Mouse (Mus musculus) hindbrain, embryonic 14.5 days (tissue): ENCODE data around the gene Dcun1d5. TPM values are rescaled to one million over a fixed set of nuclear protein-coding genes. Genes with fewer than 3 reads are reported as not detected.

Experiments used
- ATAC-seq: fragments of 200-750 bp; cut with Nextera tagmentation; 2 replicates; pipeline ENCODE4 v1.8.0; 2017; ENCODE audit warnings: moderate number of reproducible peaks, mild to moderate bottlenecking, moderate TSS enrichment, moderate library complexity; ENCODE audit not compliant: low FRiP score
- DNase-seq: peaks from one replicate; pipeline ENCODE4 v3.0.0-alpha.2; 2015; ENCODE audit warnings: low spot score
- H3K27ac ChIP-seq: fragments of 300-500 bp; sonication (generic); 2 replicates; pipeline ENCODE4 v1.5.1; 2014; ENCODE audit warnings: mild to moderate bottlenecking, moderate library complexity
- H3K27me3 ChIP-seq: fragments of 300-500 bp; sonication (generic); 2 replicates; pipeline ENCODE4 v1.6.1; 2014; ENCODE audit warnings: mild to moderate bottlenecking, low read length, mixed read lengths; ENCODE audit not compliant: control insufficient read depth, insufficient read depth
- H3K36me3 ChIP-seq: fragments of 300-500 bp; sonication (generic); replicated peaks from 2 replicates; pipeline ENCODE4 v1.6.1; 2014; ENCODE audit not compliant: control insufficient read depth, insufficient read depth
- H3K4me1 ChIP-seq: fragments of 300-500 bp; sonication (generic); replicated peaks from 2 replicates; pipeline ENCODE4 v1.6.1; 2014; ENCODE audit warnings: antibody characterized with exemption, low read length, mixed read lengths; ENCODE audit not compliant: control insufficient read depth, insufficient read depth
- H3K4me2 ChIP-seq: fragments of 300-500 bp; sonication (generic); replicated peaks from 2 replicates; pipeline ENCODE4 v1.6.1; 2014; ENCODE audit warnings: mild to moderate bottlenecking, moderate library complexity
- H3K4me3 ChIP-seq: fragments of 300-500 bp; sonication (generic); replicated peaks from 2 replicates; pipeline ENCODE4 v1.5.1; 2014; ENCODE audit warnings: mild to moderate bottlenecking, low read length
- H3K9ac ChIP-seq: fragments of 300-500 bp; sonication (generic); 2 replicates; pipeline ENCODE4 v1.6.1; 2014
- H3K9me3 ChIP-seq: fragments of 300-500 bp; sonication (generic); 2 replicates; pipeline ENCODE4 v1.6.1; 2016; ENCODE audit warnings: low read length; ENCODE audit not compliant: control insufficient read depth
- WGBS: fragments of 180-500 bp; shearing (Covaris S2); extraction: QIAGEN DNeasy Blood & Tissue Kit; methylation state at CpG from one replicate; pipeline ENCODE4 v1.1.7; 2014; 5-methylcytosine and 5-hydroxymethylcytosine counted together
- polyA plus RNA-seq: library from polyadenylated mRNA; unstranded; fragments of >200 nt; fragmentation: Nextera tagmentation; extraction: Ambion mirVana; gene quantifications from 2 replicates; pipeline ENCODE4 v1.2.1, GENCODE M21; 2014

Dcun1d5 gene
- 119 and 120 TPM in 2 replicates for polyA plus RNA-seq

DNA sequence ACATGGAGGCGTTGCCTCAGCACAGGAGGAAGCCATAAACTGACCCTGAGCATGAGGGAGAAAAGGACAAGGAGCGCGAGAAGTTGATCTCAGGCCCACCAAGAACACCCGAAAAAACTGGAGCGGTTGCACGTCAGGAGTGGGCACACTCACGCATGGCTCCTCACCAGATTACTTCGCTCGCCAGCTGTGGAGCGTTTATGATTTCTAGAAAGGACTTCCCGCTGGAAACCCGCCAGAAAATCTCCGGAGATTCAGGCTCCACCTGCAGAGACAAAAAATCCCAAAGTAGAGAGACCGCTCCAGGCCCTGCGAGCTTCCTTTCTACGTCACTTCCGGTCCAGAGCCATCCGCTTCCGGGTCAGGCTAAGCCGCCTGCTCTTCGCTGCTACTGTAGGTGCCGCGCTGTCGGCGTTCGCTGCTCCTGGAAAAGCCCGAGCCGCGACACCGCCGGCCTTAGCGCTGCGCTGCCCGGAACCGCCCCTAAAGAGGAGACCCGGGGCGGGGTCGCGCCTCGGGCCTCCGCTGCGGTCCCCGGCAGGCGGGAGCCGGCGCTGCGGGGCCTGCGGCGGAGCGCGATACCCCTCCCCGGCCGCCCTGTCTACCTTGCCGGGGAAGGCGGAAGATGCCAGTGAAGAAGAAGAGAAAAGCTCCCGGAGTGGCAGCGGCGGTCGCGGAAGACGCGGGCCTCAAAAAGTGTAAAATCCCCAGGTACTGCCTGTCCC lies at the start of gene Dcun1d5, which contains the start of gene Dync2h1:
TSS of gene Dcun1d5 (plus strand) at position 349 of the 725 bp plus-strand sequence.
TSS of gene Dync2h1 (minus strand) at position 275 of the 725 bp plus-strand sequence.
- peak within 1 kb of the TSS; percentile 91 for H3K27ac ChIP-seq
- 1% methylated on average over 60 of the region's 62 CpGs for WGBS
- H3K4me2 ChIP-seq, result peak within 1 kb of the TSS; percentile 78
- H3K9me3 ChIP-seq, result no peaks in the 10 kb centered on the region
- H3K9ac ChIP-seq, result peak within 1 kb of the TSS; percentile 89
- peak; percentile 100 for ATAC-seq
- DNase-seq, result peak; percentile 97
- H3K27me3 ChIP-seq, result no peaks in the 10 kb centered on the region
- peaks cover 33% of the 10 kb centered on the region for H3K4me1 ChIP-seq
- peaks cover 16% of the 10 kb centered on the region for H3K36me3 ChIP-seq
- peak within 1 kb of the TSS; percentile 86 for H3K4me3 ChIP-seq

DNA sequence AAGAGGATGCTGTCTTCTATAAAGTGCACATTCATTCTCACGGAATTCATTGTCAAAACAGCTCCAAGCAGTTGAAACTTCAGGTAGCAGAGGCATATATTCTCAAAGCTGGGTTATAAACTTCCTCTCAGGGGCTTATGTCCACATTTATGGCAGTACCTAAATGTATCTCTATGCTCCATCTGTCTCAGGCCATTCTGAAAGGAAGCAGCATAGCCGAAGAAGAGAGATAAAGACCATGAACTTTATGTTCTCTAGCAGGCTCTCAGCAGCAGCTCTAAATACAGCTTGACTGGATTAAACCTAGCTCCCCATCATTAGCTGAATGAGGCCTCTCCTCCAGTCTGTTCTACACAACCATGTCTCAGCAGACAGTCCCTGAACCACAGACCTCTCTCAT lies 29.9 kb upstream of the Dcun1d5 start:
- peaks cover 56% of the 10 kb centered on the region for H3K36me3 ChIP-seq

DNA sequence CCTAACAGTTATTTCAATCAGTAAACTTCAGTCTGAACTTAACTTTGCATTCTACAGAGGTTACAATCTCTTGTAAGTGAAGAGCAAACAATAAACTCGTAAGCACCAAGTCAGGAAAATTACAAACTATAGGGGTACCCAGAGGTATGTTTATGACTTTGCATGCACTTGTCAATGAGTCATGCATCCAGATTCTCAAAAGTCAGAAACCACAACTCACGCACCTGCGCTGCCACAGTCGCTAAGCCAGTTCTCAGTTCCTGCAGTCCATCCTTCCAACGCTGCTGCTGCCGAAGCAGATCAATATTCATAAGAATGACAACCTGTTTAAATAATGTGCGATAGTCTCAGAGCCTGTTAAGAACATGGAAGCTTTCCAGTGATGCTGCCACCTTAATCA lies 25.7 kb upstream of the Dcun1d5 start:
- Histone ChIP-seq H3K4me3 (no peak overlapping the region), H3K9ac (no peak overlapping the region), H3K9me3 (no peaks in the 10 kb centered on the region), H3K4me2 (no peak overlapping the region), H3K4me1 (no peaks in the 10 kb centered on the region), H3K36me3 (peaks cover 65% of the 10 kb centered on the region), H3K27ac (no peak overlapping the region), H3K27me3 (no peaks in the 10 kb centered on the region)
- WGBS, result 97% methylated on average over 7 of the region's 7 CpGs
- DNase-seq, result no peak
- no peak for ATAC-seq

More for the DNA sequence above, 29.9 kb upstream of the Dcun1d5 start:
- WGBS, result 98% methylated on average over 2 of the region's 2 CpGs
- no peak overlapping the region for H3K4me2 ChIP-seq
- no peak for DNase-seq
- H3K4me3 ChIP-seq, result no peak overlapping the region
- H3K27ac ChIP-seq, result no peak overlapping the region
- no peaks in the 10 kb centered on the region for H3K4me1 ChIP-seq
- no peaks in the 10 kb centered on the region for H3K27me3 ChIP-seq
- no peaks in the 10 kb centered on the region for H3K9me3 ChIP-seq
- ATAC-seq, result no peak
- H3K9ac ChIP-seq, result no peak overlapping the region

DNA sequence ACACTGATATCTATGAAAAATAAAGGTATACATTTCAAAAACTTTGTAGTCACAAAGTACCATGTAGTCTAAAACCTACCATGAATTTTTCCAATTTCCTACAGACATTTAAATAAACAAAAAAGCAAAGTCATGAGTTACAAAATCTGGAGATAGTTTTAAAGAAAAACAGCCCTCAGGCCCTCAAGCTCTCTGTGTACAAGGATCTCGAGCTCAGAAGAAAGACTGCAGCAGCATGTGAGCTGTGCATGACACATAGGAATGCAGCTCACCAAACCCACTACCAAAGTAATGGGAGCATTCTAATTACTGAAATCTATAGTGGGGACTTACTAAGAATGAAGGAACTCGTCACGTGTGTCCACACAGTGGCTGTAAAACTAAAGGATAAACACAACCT lies 24.6 kb upstream of the Dcun1d5 start:
- peaks cover 68% of the 10 kb centered on the region for H3K36me3 ChIP-seq
- ATAC-seq, result no peak

DNA sequence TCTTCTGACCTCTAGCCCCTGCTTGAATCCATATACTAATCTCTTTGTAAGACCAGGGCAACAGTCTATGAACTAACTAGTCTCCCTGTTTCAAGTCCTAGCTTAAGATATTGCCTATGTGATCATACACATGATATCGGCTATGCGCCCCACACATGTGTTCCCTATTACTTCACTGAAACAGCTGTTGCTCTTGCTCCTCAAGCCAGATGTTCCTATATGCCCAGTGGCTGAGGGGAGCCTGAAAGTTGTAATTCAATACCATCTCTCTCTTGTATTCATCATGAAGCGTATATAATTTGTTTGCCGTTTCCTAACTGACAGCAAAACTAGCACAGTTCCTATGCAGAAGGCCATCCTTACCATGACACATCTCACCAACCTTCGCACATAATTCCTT lies 23.6 kb upstream of the Dcun1d5 start:
- 93% methylated on average over 5 of the region's 5 CpGs for WGBS
- Histone ChIP-seq H3K4me1 (no peaks in the 10 kb centered on the region), H3K9ac (no peak overlapping the region), H3K4me3 (no peak overlapping the region), H3K27ac (no peak overlapping the region), H3K4me2 (no peak overlapping the region), H3K27me3 (no peaks in the 10 kb centered on the region), H3K36me3 (peaks cover 66% of the 10 kb centered on the region), H3K9me3 (no peaks in the 10 kb centered on the region)
- ATAC-seq, result no peak
- DNase-seq, result no peak

More for the DNA sequence above, 24.6 kb upstream of the Dcun1d5 start:
- Histone ChIP-seq H3K4me2 (no peak overlapping the region), H3K9me3 (no peaks in the 10 kb centered on the region), H3K4me1 (no peaks in the 10 kb centered on the region), H3K4me3 (no peak overlapping the region), H3K9ac (no peak overlapping the region), H3K27ac (no peak overlapping the region), H3K27me3 (no peaks in the 10 kb centered on the region)
- DNase-seq, result no peak
- whole genome bisulfite sequencing, result 86% methylated on average over 3 of the region's 3 CpGs

DNA sequence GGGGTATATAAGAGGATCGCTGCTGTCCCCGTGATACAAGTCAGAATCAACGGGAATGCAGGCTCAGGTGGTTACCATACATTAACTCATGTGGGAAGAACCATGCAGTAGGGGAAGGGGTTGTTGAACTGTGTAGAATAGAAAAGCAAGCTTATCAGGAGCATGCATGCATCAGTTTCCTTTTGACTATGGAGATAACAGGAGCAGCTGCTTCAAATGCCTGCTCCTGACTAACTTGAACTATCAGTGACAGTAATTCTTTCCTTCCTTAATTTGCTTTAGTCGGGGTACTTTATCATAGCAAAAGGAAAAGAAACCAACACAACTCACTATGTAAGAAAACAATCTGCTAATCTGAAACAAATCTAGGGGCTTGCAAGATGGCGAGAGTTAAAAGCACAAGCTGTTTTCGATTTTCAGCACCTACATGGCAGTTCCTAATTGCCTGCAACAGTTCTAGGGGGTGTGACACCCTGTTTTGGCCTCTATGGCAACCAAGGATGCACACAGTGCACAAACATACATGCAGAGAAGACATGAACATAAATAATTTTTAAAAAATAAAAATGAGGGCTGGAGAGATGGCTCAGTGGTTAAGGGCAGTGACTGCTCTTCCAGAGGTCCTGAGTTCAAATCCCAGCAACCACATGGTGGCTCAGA lies 16.9 kb upstream of the Dcun1d5 start:
- Histone ChIP-seq H3K4me3 (no peak overlapping the region), H3K4me1 (no peaks in the 10 kb centered on the region), H3K9me3 (no peaks in the 10 kb centered on the region), H3K27me3 (no peaks in the 10 kb centered on the region), H3K9ac (no peak overlapping the region), H3K27ac (no peak overlapping the region), H3K4me2 (no peak overlapping the region), H3K36me3 (peaks cover 56% of the 10 kb centered on the region)
- DNase-seq (no peak), ATAC-seq (no peak)
- 92% methylated on average over 6 of the region's 6 CpGs for WGBS

DNA sequence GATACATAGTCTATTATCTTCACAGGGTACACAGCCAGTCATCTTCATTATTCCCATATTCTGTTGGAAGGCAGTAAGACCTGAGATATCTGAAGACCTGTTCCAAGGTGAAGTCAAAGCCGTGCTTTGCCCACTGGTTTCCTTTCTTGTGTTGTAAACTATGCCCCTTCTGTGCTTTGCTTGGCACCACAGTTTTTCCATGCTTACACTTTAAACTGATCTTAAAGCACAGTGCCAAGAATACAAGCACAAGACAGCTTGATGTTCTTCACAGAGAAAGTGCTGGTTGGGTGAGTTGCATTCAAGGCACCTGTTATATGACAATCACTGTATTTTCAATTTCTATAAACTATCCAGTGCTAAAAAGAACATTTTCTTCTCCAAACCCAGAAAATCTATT lies 10.6 kb upstream of the Dcun1d5 start:
- WGBS, result 95% methylated on average over 1 of the region's 1 CpGs
- no peaks in the 10 kb centered on the region for H3K27me3 ChIP-seq
- DNase-seq (no peak), ATAC-seq (no peak)
- H3K4me1 ChIP-seq, result peaks cover 10% of the 10 kb centered on the region
- no peaks in the 10 kb centered on the region for H3K9me3 ChIP-seq
- no peak overlapping the region for H3K9ac ChIP-seq
- no peak overlapping the region for H3K27ac ChIP-seq
- H3K36me3 ChIP-seq, result peaks cover 25% of the 10 kb centered on the region
- no peak overlapping the region for H3K4me3 ChIP-seq
- H3K4me2 ChIP-seq, result no peak overlapping the region

DNA sequence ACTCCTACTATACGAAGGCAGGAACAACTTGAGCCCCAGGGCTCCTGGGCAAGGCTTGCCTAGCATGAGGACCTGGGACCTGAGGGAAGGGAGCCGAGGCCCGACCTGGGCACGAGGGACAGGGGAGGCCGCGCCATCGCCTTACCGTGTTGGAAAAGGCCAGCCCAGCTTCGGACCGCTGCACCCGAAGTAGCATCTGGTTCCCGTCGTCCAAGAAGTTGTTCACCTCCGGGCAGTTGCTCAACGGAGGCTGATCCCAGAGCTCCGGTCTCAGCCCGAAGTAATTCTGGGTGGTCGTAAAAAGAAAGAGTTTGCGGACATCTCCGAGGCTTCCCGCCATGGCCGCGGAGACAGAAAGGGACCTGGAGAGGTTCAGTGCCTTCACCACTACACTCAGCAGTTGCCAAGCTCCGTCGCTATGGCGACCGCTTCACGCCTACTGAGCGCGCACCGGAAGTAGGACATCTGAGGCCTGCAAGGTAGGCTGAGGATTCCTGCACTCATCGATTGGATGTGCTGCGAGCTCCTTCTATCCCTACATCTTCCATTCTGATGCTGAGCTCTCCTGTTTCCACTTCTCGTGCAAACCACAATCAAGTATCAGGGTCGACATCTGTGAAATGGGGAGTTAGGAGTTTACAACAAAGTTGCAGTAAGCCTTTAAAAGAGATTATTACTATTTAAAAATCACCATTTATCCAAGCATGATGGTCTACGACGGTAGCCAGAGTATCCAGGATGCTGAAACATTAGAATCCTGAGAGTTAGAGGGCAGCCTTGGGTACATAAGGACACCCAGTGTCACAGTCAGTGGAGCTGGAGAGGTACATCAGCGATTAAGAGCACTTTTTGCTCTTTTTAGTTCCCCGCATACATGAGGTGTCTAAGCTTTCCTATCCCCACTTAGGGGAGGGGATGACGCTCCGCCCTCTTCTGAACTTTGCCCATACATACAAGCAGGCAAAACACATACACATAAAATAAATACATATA lies 7.4 kb upstream of the Dcun1d5 start:
- Histone ChIP-seq H3K9me3 (no peaks in the 10 kb centered on the region), H3K9ac (peak overlapping the region; percentile 65), H3K4me2 (peak overlapping the region; percentile 91), H3K27me3 (no peaks in the 10 kb centered on the region), H3K4me3 (peak overlapping the region; percentile 63), H3K27ac (peak overlapping the region; percentile 57), H3K36me3 (peaks cover 20% of the 10 kb centered on the region), H3K4me1 (peaks cover 10% of the 10 kb centered on the region)
- DNase-seq (peak; percentile 91), ATAC-seq (peak; percentile 100)
- WGBS, result 11% methylated on average over 41 of the region's 41 CpGs

DNA sequence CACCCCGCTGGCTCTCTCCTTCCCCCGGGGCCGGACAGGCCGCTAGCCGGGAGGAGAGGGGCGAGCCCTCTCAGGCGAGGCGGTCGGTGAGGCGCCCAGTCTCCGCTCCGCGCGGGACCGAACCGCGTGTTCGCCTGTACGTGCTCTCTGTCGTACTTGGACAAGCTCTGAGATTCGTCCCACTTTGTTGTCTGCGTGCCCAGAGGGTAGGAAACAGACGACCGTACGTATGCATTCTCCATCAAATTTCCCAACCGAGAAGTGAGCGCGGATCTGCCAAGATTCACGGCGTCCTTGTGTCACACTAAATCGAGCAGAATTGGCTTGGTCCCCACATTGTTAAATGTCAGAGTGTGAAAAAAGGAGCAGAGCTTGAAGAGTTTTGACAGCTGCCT lies 574 bp downstream of the Dcun1d5 start:
- Histone ChIP-seq H3K4me3 (peak overlapping the region; percentile 86), H3K36me3 (peaks cover 21% of the 10 kb centered on the region), H3K9ac (peak overlapping the region; percentile 89), H3K9me3 (no peaks in the 10 kb centered on the region), H3K4me2 (peak overlapping the region; percentile 78), H3K4me1 (peaks cover 33% of the 10 kb centered on the region), H3K27me3 (no peaks in the 10 kb centered on the region), H3K27ac (peak overlapping the region; percentile 91)
- under 1% methylated on average over 23 of the region's 31 CpGs for WGBS
- ATAC-seq (peak; percentile 71), DNase-seq (peak; percentile 32)
